Mouse (Mus musculus): Measurements from ENCODE around the gene Cops4. TPM values are rescaled to one million over a fixed set of nuclear protein-coding genes. Genes with fewer than 3 reads are reported as not detected.

Cops4 gene
- polyA plus RNA-seq, 1 experiment from 2014 or later: 198 TPM

DNA sequence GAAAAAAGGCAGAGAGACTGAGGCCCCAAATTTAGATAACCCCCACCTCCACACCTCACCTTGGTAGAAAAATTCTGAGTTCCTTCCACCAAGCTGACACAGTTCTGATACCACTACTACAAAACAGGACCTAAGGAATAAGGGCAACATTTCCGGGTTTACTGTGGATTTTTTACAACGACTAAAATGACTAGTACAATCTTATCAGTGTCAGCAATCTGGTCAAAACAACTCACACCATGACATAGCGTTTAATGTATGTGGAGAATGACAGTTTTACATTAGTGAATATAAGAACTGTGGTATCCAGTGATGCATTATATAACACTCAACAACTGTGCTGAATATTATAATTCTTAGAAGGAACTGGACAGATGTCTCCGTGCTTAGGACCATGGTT, 16.8 kb upstream of the Cops4 start:
- Histone ChIP-seq H3K27me3 (no peaks in the 10 kb centered on the region), H3K4me2 (peak overlapping the region; percentile 54; the same call in 1 of the 2 replicates), H3K4me3 (replicated peaks) (no peak overlapping the region), H3K9me3 (no peaks in the 10 kb centered on the region), H3K27ac (no peak overlapping the region), H3K9ac (no peak overlapping the region), H3K36me3 (replicated peaks) (no peaks in the 10 kb centered on the region), H3K4me1 (peaks cover 21% of the 10 kb centered on the region)
- WGBS: 86% methylated on average over 4 of the region's 4 CpGs
- ATAC-seq (ENCODE audit: low FRiP score): 0 out of 2 replicates have a peak, but pooled peaks have one; percentile 9

DNA sequence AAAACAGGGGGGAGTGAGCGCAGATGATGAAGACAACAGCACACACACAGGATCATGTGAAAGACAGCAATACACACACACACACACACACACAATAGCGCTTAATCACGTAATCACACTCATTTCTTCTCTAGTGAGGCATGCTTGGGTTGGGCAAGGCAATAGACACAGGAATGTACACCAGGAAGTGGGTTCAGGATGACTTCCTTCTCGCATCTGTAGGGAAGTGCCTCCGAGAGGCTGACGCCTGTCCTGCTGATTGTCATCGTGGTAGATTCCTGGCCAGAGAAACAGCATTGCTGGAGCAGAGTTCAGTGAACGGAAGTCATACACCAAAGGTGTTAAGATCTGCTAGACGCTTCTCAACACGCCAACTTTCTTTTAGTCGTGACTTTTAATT, 8.9 kb upstream of the Cops4 start:
- Histone ChIP-seq H3K27me3 (no peaks in the 10 kb centered on the region), H3K4me2 (no peak overlapping the region), H3K36me3 (replicated peaks) (no peaks in the 10 kb centered on the region), H3K9ac (no peak overlapping the region), H3K4me3 (replicated peaks) (no peak overlapping the region), H3K9me3 (no peaks in the 10 kb centered on the region), H3K4me1 (no peaks in the 10 kb centered on the region), H3K27ac (no peak overlapping the region)
- no peak for ATAC-seq (ENCODE audit: low FRiP score)
- 80% methylated on average over 11 of the region's 11 CpGs for WGBS

DNA sequence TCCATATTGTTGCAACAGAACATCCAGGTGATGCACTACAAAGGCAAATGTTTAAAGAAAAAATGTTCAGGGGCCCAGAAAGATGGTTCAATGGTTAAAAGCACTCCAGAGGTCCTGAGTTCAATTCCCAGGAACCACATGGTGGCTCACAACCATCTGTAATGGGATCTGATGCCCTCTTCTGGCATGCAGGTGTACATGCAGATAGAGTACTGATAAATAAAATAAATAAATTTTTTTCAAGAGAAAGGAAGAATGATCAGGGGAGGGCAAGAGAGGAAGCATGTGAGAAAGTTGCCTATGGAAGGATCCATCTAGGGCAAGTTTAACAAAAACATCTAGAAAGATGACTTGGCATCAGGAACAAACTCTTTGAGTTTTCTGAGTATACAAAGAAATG, 5.5 kb upstream of the Cops4 start:
- peaks cover 1% of the 10 kb centered on the region for H3K4me1 ChIP-seq
- H3K9ac ChIP-seq: no peak overlapping the region
- no peaks in the 10 kb centered on the region for H3K9me3 ChIP-seq
- no peak for ATAC-seq (ENCODE audit: low FRiP score)
- H3K4me3 ChIP-seq (replicated peaks): no peak overlapping the region
- H3K27ac ChIP-seq: no peak overlapping the region
- H3K27me3 ChIP-seq: 0 out of 2 replicates have a peak, but pooled peaks cover 5% of the 10 kb centered on the region
- H3K4me2 ChIP-seq: no peak overlapping the region
- no peaks in the 10 kb centered on the region for H3K36me3 ChIP-seq (replicated peaks)

DNA sequence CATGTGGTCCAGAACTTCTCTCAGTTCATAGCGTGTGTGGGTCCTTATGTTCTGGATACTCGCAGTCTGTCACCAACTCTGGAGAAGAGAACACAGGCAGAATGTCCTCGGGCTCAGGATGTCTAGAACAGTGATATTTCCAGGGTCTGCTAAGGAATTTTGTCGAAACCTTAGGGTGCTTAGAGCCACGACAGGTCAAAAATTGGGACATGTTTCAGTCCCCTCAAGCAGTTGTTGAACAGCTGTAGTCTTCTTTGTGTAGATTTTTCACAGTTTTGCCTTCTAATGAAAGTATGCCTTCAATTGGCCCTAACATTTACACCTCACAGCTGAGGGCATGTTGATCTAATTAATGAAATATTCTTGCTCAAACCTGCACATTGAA, 910 bp downstream of the Cops4 start:
- peak; percentile 6; the same call in 1 of the 2 replicates for ATAC-seq (ENCODE audit: low FRiP score)
- 12% methylated on average over 5 of the region's 5 CpGs for WGBS
- Histone ChIP-seq H3K4me1 (peaks cover 18% of the 10 kb centered on the region), H3K4me2 (peak overlapping the region; percentile 64), H3K27ac (no peak overlapping the region), H3K9me3 (no peaks in the 10 kb centered on the region), H3K36me3 (replicated peaks) (no peaks in the 10 kb centered on the region; the same call in 1 of the 2 replicates), H3K9ac (peak overlapping the region; percentile 85), H3K4me3 (replicated peaks) (peak overlapping the region; percentile 88), H3K27me3 (0 out of 2 replicates have a peak, but pooled peaks cover 5% of the 10 kb centered on the region)

DNA sequence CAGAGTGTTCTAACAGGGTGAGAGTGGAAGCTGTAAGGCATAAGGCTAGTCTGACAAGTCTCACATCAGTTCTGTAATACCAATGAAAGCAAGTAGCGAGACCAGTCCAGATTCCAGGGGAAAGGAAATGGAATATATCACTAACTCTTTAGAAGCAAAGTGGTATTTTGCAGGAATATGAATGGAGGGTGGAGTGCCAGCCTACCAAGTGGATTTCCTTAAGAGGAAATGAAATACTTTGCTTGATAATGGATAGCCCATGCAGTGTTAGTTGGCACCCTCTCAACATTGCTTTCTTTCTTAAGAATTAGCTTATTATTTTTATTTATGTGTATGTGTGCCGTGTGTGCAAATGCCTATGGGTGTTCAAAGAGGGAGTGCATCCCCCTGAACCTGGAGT, 2.1 kb downstream of the Cops4 start:
- Histone ChIP-seq H3K4me1 (peaks cover 18% of the 10 kb centered on the region), H3K9ac (no peak overlapping the region), H3K27ac (no peak overlapping the region), H3K4me2 (0 out of 2 replicates have a peak overlapping the region, but pooled peaks have one; percentile 1), H3K4me3 (replicated peaks) (no peak overlapping the region), H3K27me3 (0 out of 2 replicates have a peak, but pooled peaks cover 2% of the 10 kb centered on the region), H3K36me3 (replicated peaks) (no peaks in the 10 kb centered on the region; the same call in 1 of the 2 replicates), H3K9me3 (no peaks in the 10 kb centered on the region)
- no peak for ATAC-seq (ENCODE audit: low FRiP score)
- WGBS: 94% methylated on average over 2 of the region's 2 CpGs

DNA sequence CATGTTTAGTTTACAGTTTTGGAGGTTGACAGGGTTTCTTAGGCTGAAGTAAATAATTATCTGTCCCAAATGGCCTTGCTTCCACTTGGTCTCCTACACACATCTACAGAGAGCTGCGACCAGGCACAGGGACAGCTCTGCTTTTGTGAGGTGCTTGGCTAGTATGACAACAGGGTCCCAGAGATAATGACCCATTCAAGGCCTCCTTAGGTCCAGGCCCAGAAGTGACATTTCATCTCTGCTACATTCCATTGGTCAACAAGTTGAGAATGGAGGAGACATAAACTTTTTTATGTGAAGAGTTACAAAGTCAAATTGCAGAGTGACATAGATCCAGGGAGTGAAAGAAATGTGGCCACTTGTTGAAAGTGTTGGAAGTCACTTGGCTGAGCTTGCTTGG, 5.2 kb downstream of the Cops4 start:
- no peak for ATAC-seq (ENCODE audit: low FRiP score)
- H3K27ac ChIP-seq: no peak overlapping the region
- H3K4me3 ChIP-seq (replicated peaks): no peak overlapping the region
- no peaks in the 10 kb centered on the region for H3K9me3 ChIP-seq
- no peak overlapping the region for H3K4me2 ChIP-seq
- no peak overlapping the region for H3K9ac ChIP-seq
- no peaks in the 10 kb centered on the region; the same call in 1 of the 2 replicates for H3K36me3 ChIP-seq (replicated peaks)
- 82% methylated on average over 1 of the region's 1 CpGs for WGBS
- H3K27me3 ChIP-seq: no peaks in the 10 kb centered on the region
- peaks cover 14% of the 10 kb centered on the region for H3K4me1 ChIP-seq

DNA sequence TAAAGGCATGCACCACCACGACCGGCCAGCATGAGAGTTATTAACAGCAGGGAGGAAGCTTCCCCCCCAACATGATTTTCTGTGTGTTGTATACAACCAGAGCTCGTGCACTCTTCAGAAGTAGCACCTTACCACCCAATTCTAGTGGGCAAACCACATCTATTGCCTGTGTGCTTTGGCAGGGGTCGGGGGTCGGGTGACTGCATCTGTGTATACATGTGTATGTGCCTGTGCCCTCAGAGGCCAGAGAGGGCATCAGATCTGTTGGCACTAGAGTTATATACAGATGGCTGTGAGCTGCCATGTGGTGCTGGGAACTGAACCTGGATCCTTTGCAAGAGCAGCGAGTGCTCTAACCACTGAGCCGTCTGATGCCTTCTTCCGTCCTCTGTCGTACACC, 6.8 kb downstream of the Cops4 start:
- H3K9ac ChIP-seq: no peak overlapping the region
- H3K36me3 ChIP-seq (replicated peaks): peaks cover 12% of the 10 kb centered on the region
- no peaks in the 10 kb centered on the region for H3K9me3 ChIP-seq
- no peak for ATAC-seq (ENCODE audit: low FRiP score)
- peaks cover 7% of the 10 kb centered on the region for H3K4me1 ChIP-seq
- H3K27me3 ChIP-seq: no peaks in the 10 kb centered on the region
- H3K27ac ChIP-seq: no peak overlapping the region
- no peak overlapping the region for H3K4me2 ChIP-seq
- H3K4me3 ChIP-seq (replicated peaks): no peak overlapping the region
- WGBS: 95% methylated on average over 9 of the region's 9 CpGs

DNA sequence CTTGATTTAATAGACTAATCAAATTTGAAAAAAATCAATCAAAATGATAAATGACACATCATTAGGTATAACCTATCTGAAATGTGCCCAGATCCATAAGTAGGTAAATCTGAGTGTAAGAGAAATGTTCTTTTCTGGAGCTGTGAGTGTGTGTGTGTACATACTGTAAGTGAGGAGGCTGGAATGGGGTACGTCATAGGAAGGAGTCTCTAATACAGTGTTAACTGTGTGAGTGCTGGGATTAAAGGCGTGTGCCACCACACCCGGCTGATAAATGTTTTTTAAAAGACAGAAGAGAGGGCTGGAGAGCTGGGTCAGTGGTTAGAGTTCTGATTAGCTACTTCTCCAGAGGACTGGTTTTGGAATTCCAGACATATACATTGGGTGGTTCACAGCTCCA, 7.5 kb downstream of the Cops4 start:
- WGBS: 84% methylated on average over 3 of the region's 3 CpGs

DNA sequence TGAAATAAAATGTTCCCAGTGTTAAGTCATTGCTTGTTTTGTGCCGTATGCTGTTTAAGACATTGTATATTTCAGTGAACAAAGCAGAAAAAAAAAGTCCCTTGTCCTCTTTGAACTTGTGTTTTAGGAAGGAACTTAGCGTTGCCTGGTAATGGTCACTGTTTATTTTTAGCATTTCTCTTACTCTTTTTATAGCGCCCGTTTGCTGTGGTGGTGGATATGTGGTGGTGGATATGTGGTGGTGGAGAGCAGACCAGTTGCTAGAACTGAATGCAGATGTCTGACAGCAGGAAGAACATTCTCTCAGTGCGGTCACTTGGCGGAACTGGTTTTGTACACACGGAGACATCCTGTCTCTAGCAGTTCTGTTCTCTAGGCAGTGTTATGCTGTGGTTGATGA, 8.1 kb downstream of the Cops4 start:
- Histone ChIP-seq H3K4me2 (no peak overlapping the region), H3K27me3 (no peaks in the 10 kb centered on the region), H3K36me3 (replicated peaks) (peaks cover 25% of the 10 kb centered on the region), H3K4me3 (replicated peaks) (no peak overlapping the region), H3K27ac (no peak overlapping the region), H3K4me1 (no peaks in the 10 kb centered on the region), H3K9me3 (no peaks in the 10 kb centered on the region), H3K9ac (no peak overlapping the region)
- ATAC-seq (ENCODE audit: low FRiP score): no peak
- WGBS: 92% methylated on average over 7 of the region's 7 CpGs

More for the DNA sequence above, 7.5 kb downstream of the Cops4 start:
- Histone ChIP-seq H3K27me3 (no peaks in the 10 kb centered on the region), H3K4me3 (replicated peaks) (no peak overlapping the region), H3K9ac (no peak overlapping the region), H3K36me3 (replicated peaks) (peaks cover 19% of the 10 kb centered on the region), H3K4me2 (no peak overlapping the region), H3K27ac (no peak overlapping the region), H3K9me3 (no peaks in the 10 kb centered on the region), H3K4me1 (no peaks in the 10 kb centered on the region)
- ATAC-seq (ENCODE audit: low FRiP score): no peak

DNA sequence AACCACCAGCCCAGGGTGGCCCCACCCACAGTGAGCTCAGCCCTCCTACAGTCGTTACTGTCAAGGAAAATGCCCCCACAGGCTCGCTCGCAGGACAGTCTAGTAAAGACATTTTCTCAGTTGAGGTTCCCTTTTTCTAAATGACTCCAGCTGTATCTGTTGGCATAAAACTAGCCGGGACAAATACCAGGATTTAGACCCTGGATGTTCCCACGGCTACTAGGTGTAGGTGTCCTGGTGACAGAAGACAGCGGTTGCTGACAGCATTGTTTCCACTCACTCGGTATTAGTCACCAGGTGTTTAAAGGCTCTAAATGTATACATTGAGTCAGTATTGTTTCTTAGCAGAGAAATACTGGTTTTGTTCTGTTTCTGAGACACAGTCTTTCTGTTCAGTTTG, 17.7 kb downstream of the Cops4 start:
- Histone ChIP-seq H3K27ac (no peak overlapping the region), H3K27me3 (no peaks in the 10 kb centered on the region), H3K4me2 (no peak overlapping the region), H3K4me1 (no peaks in the 10 kb centered on the region), H3K36me3 (replicated peaks) (peaks cover 61% of the 10 kb centered on the region), H3K9ac (no peak overlapping the region), H3K9me3 (no peaks in the 10 kb centered on the region), H3K4me3 (replicated peaks) (no peak overlapping the region)
- no peak for ATAC-seq (ENCODE audit: low FRiP score)
- WGBS: 89% methylated on average over 7 of the region's 7 CpGs

DNA sequence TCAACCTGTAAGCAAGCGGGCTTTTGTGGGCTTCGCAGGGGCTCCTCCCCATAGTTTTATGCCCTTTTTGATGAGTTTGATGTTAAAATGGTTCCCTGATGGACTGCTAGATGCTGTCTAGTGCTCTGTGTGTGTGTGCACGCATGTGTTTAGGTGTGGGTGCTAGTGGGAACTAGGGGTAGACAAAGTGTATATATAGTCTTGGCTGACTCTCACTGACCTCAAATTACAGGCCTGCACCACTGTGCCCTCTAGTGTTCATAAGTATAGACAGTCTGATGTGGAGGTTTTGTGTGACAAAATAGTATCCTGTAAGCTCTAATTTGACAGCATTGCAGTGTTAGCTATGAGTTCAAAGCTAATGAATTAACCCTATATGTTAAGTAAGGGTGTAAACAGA, 18.5 kb downstream of the Cops4 start:
- H3K9ac ChIP-seq: no peak overlapping the region
- no peak overlapping the region for H3K27ac ChIP-seq
- H3K9me3 ChIP-seq: no peaks in the 10 kb centered on the region
- H3K4me3 ChIP-seq (replicated peaks): no peak overlapping the region
- ATAC-seq (ENCODE audit: low FRiP score): no peak
- WGBS: 95% methylated on average over 3 of the region's 3 CpGs
- no peaks in the 10 kb centered on the region for H3K4me1 ChIP-seq
- no peak overlapping the region for H3K4me2 ChIP-seq
- H3K36me3 ChIP-seq (replicated peaks): peaks cover 57% of the 10 kb centered on the region
- H3K27me3 ChIP-seq: no peaks in the 10 kb centered on the region

DNA sequence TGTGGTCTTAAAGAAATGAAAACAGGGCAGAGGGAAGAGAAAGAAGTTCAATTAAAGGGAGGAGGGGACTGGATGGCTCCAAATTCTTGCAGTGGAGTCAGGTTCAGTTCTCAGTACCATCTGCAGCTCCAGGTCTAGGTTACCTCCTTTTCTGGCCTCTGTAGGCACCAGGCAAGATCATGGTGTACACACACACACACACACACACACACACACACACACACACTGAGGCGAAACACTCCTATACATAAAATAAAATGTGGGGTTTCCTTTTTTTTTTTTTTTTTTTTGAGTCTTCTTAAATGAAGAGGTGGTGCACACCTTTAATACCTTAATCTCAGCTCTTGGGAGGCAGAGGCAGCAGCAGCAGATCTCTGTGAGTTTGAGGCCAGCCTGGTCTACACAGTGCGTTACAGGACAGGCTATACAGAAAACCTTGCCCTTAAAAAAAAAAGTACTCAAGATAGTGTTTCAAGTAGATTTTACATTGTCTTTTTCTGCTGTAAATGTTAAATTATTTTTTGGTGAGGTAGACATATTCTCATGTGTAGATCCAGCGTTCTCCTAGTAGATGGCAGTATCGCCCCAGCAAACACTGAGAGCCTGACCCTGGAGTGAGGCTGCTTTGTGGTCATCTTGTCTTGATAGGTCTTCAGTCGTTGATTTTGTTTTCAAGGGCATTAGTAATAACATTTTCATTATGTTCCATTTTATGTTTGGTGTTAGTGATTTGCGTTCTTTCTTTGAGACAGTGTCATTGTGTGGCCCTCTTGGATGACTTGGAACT, 28.4 kb downstream of the Cops4 start:
- ATAC-seq (ENCODE audit: low FRiP score): no peak
- WGBS: 87% methylated on average over 6 of the region's 6 CpGs
- Histone ChIP-seq H3K4me2 (no peak overlapping the region), H3K4me3 (replicated peaks) (no peak overlapping the region), H3K27me3 (no peaks in the 10 kb centered on the region), H3K36me3 (replicated peaks) (peaks cover 74% of the 10 kb centered on the region), H3K9ac (no peak overlapping the region), H3K4me1 (no peaks in the 10 kb centered on the region), H3K27ac (no peak overlapping the region), H3K9me3 (no peaks in the 10 kb centered on the region)

DNA sequence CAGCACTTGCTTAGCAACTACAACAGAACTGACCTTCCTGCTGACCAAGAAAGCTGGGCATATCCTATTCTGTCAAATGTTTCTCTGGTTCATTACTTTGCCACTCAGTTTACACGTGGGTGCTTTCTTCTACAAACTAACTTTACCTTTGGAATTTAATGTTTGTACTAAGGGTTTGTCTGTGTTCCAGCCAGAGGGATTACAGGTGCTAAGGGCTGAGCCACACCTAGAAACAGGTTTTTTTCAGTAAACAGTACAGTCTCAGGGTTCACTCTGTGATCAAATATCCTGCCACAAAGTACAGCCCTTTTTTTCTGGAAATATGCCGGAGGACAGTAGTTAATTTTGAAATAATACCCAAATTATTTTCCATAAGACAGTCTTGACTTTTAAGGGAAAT, 30.1 kb downstream of the Cops4 start:
- no peak overlapping the region for H3K27ac ChIP-seq
- H3K4me3 ChIP-seq (replicated peaks): no peak overlapping the region
- H3K4me2 ChIP-seq: no peak overlapping the region
- H3K36me3 ChIP-seq (replicated peaks): peaks cover 58% of the 10 kb centered on the region
- no peaks in the 10 kb centered on the region for H3K4me1 ChIP-seq
- no peak overlapping the region for H3K9ac ChIP-seq
- 93% methylated on average over 2 of the region's 2 CpGs for WGBS
- H3K27me3 ChIP-seq: no peaks in the 10 kb centered on the region
- ATAC-seq (ENCODE audit: low FRiP score): no peak
- no peaks in the 10 kb centered on the region for H3K9me3 ChIP-seq

All from forebrain, embryonic 12.5 days (tissue).